Mouse (Mus musculus) right cerebral cortex, postnatal 4 days (tissue): Measurements from ENCODE around the gene Gsdma3.
"Not testable (repeated sequence)": the region's sequence is repeated elsewhere in the genome, so short reads cannot be mapped to it uniquely, and the experiment has no call there.

ENCODE experiments used
- DNase-seq: peaks from one replicate; pipeline ENCODE4 v3.0.0-alpha.2; 2022

Gene Gsdma3

DNA sequence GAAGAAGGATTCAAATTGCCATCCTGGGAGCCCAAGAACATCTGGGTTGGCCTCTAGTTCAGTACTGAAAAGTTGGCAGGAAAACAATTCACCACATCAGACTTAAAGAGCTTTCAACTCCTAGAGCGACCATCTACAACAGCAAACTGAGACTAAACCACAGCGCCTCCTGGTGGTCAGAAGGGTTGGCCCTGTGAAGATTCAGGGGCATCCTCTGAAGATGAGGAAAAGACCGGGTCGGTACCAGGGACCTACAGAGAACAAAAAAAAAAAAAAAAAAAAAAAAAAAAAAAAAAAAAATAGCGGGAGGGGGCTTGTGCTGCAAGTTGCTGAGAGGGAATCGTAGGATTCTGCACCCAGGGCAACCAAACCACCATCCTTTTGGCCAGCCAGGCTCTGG is 28.8 kb upstream of the Gsdma3 start:
- DNase-seq = peak; percentile 57

- DNase-seq = no peak
Observed at GRCm38 (mm10) chr11:98597991-98598390, 28.2 kb upstream of the Gsdma3 start, which contains the start of gene Lrrc3c. Gene Lrrc3c, plus strand, starts transcription at chr11:98598291.

- DNase-seq = no peak
Observed at GRCm38 (mm10) chr11:98598851-98599290, 27.3 kb upstream of the Gsdma3 start.

- DNase-seq = no peak
Observed at GRCm38 (mm10) chr11:98599291-98599690, 26.9 kb upstream of the Gsdma3 start.

DNA sequence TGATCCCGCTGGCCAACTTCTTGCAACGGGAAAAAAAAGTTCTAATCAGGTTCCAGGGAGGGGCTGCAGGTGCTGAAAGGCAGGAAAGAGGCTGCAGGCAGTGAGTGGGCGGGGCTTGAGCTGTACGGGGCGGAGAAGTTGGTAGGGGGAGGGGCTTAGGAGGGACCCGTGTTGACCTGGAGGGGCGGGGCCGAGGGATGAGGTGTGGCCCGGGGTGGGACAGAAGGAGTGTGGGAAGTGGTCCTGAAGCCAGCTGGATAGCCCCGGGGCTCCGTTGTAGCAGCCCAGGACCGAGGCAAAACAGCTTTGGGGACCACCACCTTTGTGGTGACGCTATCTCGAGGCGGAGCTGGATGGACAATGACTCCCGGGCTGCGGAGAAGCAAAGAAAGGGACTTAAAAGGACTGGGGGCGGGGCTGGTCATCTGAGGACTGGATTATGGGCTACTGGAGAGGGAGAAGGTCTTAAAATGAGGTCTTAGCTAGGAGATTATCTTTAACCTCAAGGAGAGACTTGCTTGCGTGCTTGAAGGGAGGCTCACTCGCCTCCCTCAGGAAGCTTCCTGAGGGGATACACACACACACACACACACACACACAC is 24.0 kb upstream of the Gsdma3 start:
- no peak for DNase-seq

GRCm38 (mm10) chr11:98603953-98604352 is 22.2 kb upstream of the Gsdma3 start:
- no peak for DNase-seq

DNA sequence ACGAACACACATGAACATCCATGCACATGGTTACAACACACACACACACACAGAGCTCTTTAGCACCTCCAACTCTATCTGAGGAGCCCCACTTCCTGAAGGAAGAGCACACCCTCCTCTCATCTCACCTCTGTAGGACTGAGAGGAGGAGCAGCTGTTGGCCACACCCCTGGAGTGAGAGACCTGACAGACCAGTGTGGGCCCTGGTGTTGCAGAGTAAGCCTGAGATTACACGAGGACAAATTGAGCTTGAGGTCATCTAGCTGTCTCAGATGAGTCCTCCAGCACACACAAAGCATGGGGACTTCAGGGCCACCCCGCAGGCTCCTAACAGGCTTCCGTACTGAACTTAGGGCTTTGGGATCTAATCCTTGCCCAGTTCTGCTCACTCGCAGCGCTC is 21.2 kb upstream of the Gsdma3 start:
- DNase-seq = not testable (repeated sequence)

DNA sequence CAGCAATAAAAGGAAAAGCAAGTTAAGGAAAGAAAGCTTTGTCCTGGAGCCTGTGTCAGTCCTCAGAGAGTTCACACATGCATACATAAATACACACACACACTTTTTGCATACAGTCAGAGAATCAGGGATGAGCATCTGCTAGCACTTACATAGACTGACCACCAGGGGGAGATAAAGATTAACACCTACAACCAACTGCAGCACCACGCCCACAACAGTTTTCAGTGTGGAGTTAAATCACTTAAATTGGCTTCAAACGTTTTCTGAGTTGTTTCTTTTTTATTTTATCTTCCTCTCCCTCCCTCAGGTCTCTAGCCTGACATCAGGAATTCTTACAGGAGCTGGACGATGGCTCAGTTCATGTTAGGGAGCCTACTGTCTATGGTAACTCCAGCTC is 19.4 kb upstream of the Gsdma3 start:
- no peak for DNase-seq

DNA sequence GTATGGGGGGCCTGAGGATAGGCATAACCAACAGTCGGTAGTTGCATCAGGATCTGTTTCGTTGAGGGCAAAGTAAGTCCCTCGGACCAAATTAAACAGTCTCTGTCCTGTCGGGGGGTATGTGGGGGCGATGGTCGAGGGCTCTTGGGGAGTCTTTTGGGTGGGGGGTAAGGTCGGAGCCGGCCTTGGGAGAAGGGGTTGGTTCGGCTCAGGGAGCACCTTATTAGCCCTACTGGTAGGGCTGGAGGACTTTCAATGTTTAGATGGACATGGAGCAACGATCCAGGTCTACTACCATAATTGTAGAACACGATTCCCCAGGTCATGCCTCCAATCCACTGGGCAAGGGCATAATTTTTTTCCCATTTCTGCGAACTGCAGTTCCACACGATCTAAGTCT is 5.4 kb upstream of the Gsdma3 start:
- no peak for DNase-seq

- not testable (repeated sequence) for DNase-seq
Observed at GRCm38 (mm10) chr11:98623981-98624380, 2.2 kb upstream of the Gsdma3 start.

GRCm38 (mm10) chr11:98624381-98624780 is 1.8 kb upstream of the Gsdma3 start:
- not testable (repeated sequence) for DNase-seq

DNA sequence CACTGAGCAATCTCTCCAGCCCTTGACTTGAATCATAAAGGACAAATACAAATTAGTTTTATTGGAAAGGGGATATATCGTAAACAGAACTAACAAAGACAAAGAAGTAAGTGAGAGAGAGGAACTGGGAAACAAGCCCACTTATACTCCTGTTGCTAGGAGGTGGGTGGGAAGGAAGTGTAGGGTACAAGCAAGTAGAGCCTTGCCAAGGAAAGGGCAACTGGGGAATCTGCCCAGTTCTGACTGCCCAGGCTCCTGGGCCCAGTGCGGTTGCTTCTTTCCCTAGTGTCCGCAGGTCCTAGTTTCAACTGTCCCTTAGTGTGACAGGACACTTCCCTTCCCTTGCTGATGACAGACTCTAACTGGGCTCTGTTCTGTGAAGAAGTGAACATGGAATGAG is 2.5 kb downstream of the Gsdma3 start:
- DNase-seq = no peak

DNA sequence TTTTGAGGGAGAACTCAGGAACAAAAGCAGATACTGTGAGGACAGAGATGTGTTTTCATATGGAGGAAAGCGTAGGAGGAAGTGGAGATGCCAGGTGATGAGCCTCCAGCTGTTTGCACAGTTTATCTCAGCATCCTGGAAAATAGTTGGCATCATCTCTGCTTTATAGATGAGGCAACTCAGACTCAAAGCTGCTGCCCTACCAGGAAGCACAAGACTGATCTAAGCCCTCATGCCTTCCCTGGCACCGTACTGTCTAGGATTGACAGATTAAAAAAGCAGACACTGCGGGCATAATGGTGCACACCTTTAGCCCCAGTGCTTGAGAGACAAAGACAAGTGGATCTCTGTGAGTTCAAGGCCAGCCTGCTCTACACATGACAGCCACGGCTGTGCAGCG is 4.5 kb downstream of the Gsdma3 start:
- DNase-seq = no peak

GRCm38 (mm10) chr11:98635312-98635970 is 9.3 kb downstream of the Gsdma3 start:
- peak; percentile 7 for DNase-seq

DNA sequence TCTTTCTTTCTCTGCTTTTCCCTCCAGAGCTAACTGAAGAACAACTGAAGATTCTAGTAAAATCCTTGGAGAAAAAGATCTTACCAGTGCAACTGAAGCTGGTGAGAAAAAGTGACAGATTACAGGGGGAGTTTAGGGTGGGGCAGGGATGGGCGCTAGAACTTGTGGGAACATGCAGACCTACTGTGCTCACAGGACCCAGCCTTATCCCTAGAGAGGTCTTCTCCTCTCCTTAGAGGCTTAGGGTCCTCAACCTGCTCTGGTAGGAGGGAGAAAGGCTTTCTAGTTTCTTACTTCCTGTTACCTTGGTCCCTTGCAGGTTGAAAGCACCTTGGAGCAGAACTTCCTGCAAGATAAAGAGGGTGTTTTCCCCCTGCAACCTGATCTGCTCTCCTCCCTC is 11.3 kb downstream of the Gsdma3 start:
- no peak for DNase-seq

GRCm38 (mm10) chr11:98640091-98640490 is 13.9 kb downstream of the Gsdma3 start:
- no peak for DNase-seq

- DNase-seq = no peak
Observed at GRCm38 (mm10) chr11:98644757-98645156, 18.6 kb downstream of the Gsdma3 start.

GRCm38 (mm10) chr11:98645946-98646345 is 19.8 kb downstream of the Gsdma3 start:
- no peak for DNase-seq

GRCm38 (mm10) chr11:98646459-98646858 is 20.3 kb downstream of the Gsdma3 start, which contains the start of gene Gsdma2:
Gene Gsdma2, plus strand, starts transcription at chr11:98646759.
- no peak for DNase-seq

GRCm38 (mm10) chr11:98655076-98655475 is 28.9 kb downstream of the Gsdma3 start:
- peak; percentile 21 for DNase-seq

GRCm38 (mm10) chr11:98660517-98660916 is 34.4 kb downstream of the Gsdma3 start:
- peak; percentile 64 for DNase-seq

GRCm38 (mm10) chr11:98664091-98664490 is 37.9 kb downstream of the Gsdma3 start, which contains the start of gene Gsdma:
Gene Gsdma, plus strand, starts transcription at chr11:98664351.
- DNase-seq = no peak

GRCm38 (mm10) chr11:98668984-98669383 is 42.8 kb downstream of the Gsdma3 start:
- no peak for DNase-seq

DNA sequence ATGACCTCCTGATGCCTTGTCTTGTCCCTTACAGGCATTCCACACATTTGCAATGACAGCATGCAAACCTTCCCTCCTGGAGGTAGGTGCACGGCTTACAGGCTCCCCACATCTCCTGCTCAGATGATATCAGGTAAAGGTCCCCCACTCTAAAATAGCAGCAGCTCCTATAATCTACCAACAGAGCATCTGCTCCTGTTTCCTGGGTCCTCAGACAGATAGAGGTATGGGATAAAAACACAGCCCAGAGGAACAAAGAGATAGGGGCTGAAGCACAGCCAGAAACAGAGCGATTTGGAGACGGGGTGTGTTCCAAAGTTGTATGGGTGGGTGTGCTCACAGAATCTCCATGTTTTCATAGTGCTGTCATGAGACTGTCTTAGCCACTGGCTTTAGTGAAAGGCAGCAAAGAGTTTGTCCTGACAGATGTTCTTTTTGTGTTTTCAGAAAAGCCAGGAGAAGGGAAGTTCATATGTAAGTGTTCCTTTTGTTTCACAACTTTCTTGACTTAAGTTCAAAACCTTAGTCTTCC is 45.2 kb downstream of the Gsdma3 start:
- DNase-seq = no peak
